Mouse (Mus musculus) limb, embryonic 10.5 days (tissue): ENCODE results near the gene Camta1. TPM values are rescaled to one million over a fixed set of nuclear protein-coding genes. Genes with fewer than 3 reads are reported as not detected.

Source experiments
- DNase-seq: peaks from one replicate; pipeline ENCODE4 v3.0.0-alpha.2; 2017; ENCODE audit warnings: low spot score
- H3K27ac ChIP-seq: fragments of 300-500 bp; sonication (generic); 2 replicates; pipeline ENCODE4 v1.5.1; 2016; ENCODE audit warnings: mild to moderate bottlenecking
- H3K27me3 ChIP-seq: fragments of 300-500 bp; sonication (generic); 2 replicates; pipeline ENCODE4 v1.6.1; 2016; ENCODE audit warnings: low read depth, mild to moderate bottlenecking; ENCODE audit not compliant: poor library complexity, severe bottlenecking
- H3K36me3 ChIP-seq: fragments of 300-500 bp; sonication (generic); 2 replicates; pipeline ENCODE4 v1.6.1; 2016; ENCODE audit warnings: mild to moderate bottlenecking, moderate library complexity
- H3K4me1 ChIP-seq: fragments of 300-500 bp; sonication (generic); 2 replicates; pipeline ENCODE4 v1.6.1; 2016
- H3K4me3 ChIP-seq: fragments of 300-500 bp; sonication (generic); 2 replicates; pipeline ENCODE4 v1.5.1; 2016; ENCODE audit warnings: mild to moderate bottlenecking, moderate library complexity
- H3K9me3 ChIP-seq: fragments of 300-500 bp; sonication (generic); replicated peaks from 2 replicates; pipeline ENCODE4 v1.6.1; 2016; ENCODE audit warnings: mild to moderate bottlenecking
- WGBS: fragments of 180-500 bp; shearing (Covaris S2); methylation state at CpG from one replicate; pipeline ENCODE4 v1.1.7; 2016; 5-methylcytosine and 5-hydroxymethylcytosine counted together
- polyA plus RNA-seq: library from polyadenylated mRNA; unstranded; fragments of >200 nt; fragmentation: Nextera tagmentation; extraction: Ambion mirVana; gene quantifications from 2 replicates; pipeline ENCODE4 v1.2.1, GENCODE M21; 2016

Camta1 gene
- polyA plus RNA-seq, 1 experiment from 2014 or later: 102 TPM

GRCm38 (mm10) chr4:151305761-151306160 lies 555.9 kb downstream of the Camta1 start:
- 88% methylated on average over 6 of the region's 6 CpGs for WGBS
- no peak for DNase-seq
- Histone ChIP-seq H3K4me1 (peaks cover 18% of the 10 kb centered on the region), H3K27ac (no peak overlapping the region), H3K4me3 (no peak overlapping the region), H3K27me3 (peaks cover 13% of the 10 kb centered on the region), H3K36me3 (no peaks in the 10 kb centered on the region), H3K9me3 (no peaks in the 10 kb centered on the region)

DNA sequence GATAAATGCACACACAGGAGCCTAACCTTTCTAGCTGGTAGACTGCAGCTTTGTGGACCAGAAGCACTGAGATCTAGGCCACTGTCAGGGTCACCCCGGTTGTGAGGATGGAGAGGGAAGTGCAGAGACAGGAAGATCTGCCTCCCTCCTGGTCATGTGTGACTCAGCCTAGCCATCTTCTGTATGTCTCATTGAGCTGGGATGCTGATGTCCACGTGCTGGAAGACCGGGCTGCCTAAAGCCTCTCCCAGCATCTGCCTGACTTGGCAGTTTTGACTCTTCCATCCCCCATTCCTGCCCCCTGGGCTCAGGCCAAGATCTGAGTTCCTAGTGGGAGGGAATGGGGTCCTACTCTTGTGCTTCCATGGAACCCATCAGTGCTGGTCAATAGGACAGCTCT lies 557.7 kb downstream of the Camta1 start:
- H3K27ac ChIP-seq: no peak overlapping the region
- peaks cover 26% of the 10 kb centered on the region for H3K27me3 ChIP-seq
- no peak for DNase-seq
- H3K9me3 ChIP-seq: no peaks in the 10 kb centered on the region
- H3K36me3 ChIP-seq: no peaks in the 10 kb centered on the region
- H3K4me3 ChIP-seq: no peak overlapping the region
- 80% methylated on average over 3 of the region's 3 CpGs for WGBS
- peaks cover 14% of the 10 kb centered on the region for H3K4me1 ChIP-seq

DNA sequence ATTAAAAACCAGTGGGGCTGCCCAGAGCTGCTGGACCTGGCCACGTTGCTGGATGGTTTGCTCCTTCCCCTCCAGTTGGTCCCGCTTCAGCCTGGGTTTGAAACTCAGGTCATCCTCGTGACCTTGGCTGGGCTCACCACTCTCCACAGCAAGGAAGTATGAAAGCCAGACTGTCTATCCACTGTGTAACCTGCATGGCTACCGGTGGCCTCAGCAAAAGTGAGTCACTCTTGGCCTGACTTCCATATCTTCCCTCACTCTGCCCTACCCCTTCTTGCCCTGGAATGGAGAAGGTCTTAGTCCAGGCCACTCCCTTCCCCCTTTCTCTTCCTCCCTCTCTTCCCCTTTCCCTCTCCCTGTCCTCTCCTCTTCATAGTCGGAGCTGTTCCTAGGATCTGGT lies 558.2 kb downstream of the Camta1 start:
- Histone ChIP-seq H3K9me3 (no peaks in the 10 kb centered on the region), H3K4me1 (peaks cover 14% of the 10 kb centered on the region), H3K27me3 (peaks cover 26% of the 10 kb centered on the region), H3K27ac (no peak overlapping the region), H3K36me3 (no peaks in the 10 kb centered on the region), H3K4me3 (no peak overlapping the region)
- WGBS: 79% methylated on average over 5 of the region's 5 CpGs
- no peak for DNase-seq

GRCm38 (mm10) chr4:151302195-151303126 lies 559.2 kb downstream of the Camta1 start:
- Histone ChIP-seq H3K4me1 (peaks cover 14% of the 10 kb centered on the region), H3K4me3 (no peak overlapping the region), H3K9me3 (no peaks in the 10 kb centered on the region), H3K36me3 (no peaks in the 10 kb centered on the region), H3K27ac (no peak overlapping the region), H3K27me3 (peaks cover 26% of the 10 kb centered on the region)
- 56% methylated on average over 11 of the region's 11 CpGs for WGBS
- peak; percentile 72 for DNase-seq

DNA sequence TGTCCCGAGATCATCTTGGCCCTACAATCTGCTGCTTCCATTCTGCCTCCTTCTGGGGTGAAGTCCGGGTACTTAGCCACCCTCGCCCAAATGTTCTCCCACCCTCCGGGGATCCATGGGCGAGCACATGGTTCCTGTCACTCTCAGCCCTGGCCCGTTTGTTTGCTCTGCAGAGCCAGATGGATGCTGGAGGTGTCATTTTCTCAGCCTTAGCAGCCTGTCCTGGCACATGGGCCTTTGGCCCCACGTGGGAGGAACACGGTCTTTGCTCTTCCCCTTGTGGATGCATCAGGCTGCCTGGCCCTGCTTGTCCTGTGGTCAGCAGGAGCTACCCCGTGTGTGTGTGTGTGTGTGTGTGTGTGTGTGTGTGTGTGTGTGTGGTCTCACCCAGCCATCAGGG lies 560.3 kb downstream of the Camta1 start:
- Histone ChIP-seq H3K4me3 (no peak overlapping the region), H3K4me1 (peaks cover 14% of the 10 kb centered on the region), H3K36me3 (no peaks in the 10 kb centered on the region), H3K27ac (no peak overlapping the region), H3K27me3 (peaks cover 26% of the 10 kb centered on the region), H3K9me3 (no peaks in the 10 kb centered on the region)
- no peak for DNase-seq
- WGBS: 35% methylated on average over 9 of the region's 9 CpGs

DNA sequence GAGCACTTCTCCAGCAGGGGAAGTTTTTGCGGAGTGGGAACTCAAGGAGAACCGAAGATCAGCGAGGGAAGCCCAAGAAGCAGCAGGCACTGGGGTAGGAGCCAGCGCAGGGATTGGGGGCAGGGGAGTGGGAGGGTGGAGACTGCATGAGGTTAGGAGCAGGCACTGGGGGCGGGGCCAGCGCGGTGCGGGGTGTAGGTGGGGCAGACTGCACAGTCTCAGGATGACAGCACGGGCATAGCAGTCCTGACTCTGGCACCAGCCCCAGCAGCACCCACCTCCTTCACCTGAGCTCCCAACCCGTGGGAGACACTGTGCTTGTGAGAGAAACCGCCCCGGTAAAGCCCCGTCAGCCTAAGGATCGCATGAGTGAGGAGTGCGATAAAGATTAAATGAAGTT lies 561.0 kb downstream of the Camta1 start:
- DNase-seq: no peak

GRCm38 (mm10) chr4:151295515-151296203 lies 566.0 kb downstream of the Camta1 start:
- Histone ChIP-seq H3K27ac (no peak overlapping the region), H3K4me1 (peaks cover 6% of the 10 kb centered on the region; the same call in 1 of the 2 replicates), H3K36me3 (no peaks in the 10 kb centered on the region), H3K4me3 (no peak overlapping the region), H3K27me3 (peaks cover 12% of the 10 kb centered on the region), H3K9me3 (no peaks in the 10 kb centered on the region)
- no peak for DNase-seq
- 88% methylated on average over 13 of the region's 13 CpGs for WGBS

More for the DNA sequence above, 561.0 kb downstream of the Camta1 start:
- Histone ChIP-seq H3K27me3 (peaks cover 26% of the 10 kb centered on the region), H3K36me3 (no peaks in the 10 kb centered on the region), H3K9me3 (no peaks in the 10 kb centered on the region), H3K4me1 (peaks cover 14% of the 10 kb centered on the region), H3K27ac (no peak overlapping the region), H3K4me3 (no peak overlapping the region)
- 17% methylated on average over 15 of the region's 15 CpGs for WGBS

- Histone ChIP-seq H3K4me1 (no peaks in the 10 kb centered on the region), H3K9me3 (no peaks in the 10 kb centered on the region), H3K27me3 (no peaks in the 10 kb centered on the region), H3K27ac (no peak overlapping the region), H3K4me3 (no peak overlapping the region), H3K36me3 (no peaks in the 10 kb centered on the region)
- DNase-seq: peak; percentile 69
- 71% methylated on average over 6 of the region's 6 CpGs for WGBS
These were observed 572.6 kb downstream of the Camta1 start for GRCm38 (mm10) chr4:151288893-151289585.

GRCm38 (mm10) chr4:151285905-151286445 lies 575.7 kb downstream of the Camta1 start:
- H3K27me3 ChIP-seq: no peaks in the 10 kb centered on the region
- no peak for DNase-seq
- H3K9me3 ChIP-seq: no peaks in the 10 kb centered on the region
- H3K36me3 ChIP-seq: no peaks in the 10 kb centered on the region
- no peak overlapping the region for H3K4me3 ChIP-seq
- no peak overlapping the region for H3K27ac ChIP-seq
- WGBS: 78% methylated on average over 12 of the region's 12 CpGs
- H3K4me1 ChIP-seq: no peaks in the 10 kb centered on the region

DNA sequence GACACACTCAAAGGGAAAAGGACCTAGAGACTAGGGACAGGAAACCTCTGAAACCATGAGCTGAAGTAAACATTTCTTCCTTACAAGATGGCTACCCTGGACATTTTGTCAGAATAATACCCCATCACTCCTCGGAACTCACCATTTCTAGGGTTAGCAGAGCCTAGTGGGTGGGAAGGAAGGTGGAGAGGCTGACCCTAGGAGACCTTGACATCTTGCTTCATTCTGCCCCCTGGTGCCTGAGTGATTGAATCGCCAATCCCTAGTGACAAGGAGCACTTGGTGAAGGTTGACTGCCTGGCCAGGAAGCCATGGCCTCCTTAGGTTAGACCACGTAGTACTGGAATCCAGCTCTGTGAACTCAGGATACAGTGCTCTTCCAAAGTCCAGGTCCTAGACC lies 576.2 kb downstream of the Camta1 start:
- Histone ChIP-seq H3K4me3 (no peak overlapping the region), H3K9me3 (no peaks in the 10 kb centered on the region), H3K27ac (no peak overlapping the region), H3K36me3 (no peaks in the 10 kb centered on the region), H3K4me1 (no peaks in the 10 kb centered on the region), H3K27me3 (no peaks in the 10 kb centered on the region)
- DNase-seq: no peak
- 76% methylated on average over 3 of the region's 3 CpGs for WGBS

GRCm38 (mm10) chr4:151283092-151283741 lies 578.5 kb downstream of the Camta1 start:
- Histone ChIP-seq H3K27ac (no peak overlapping the region), H3K4me3 (no peak overlapping the region), H3K27me3 (no peaks in the 10 kb centered on the region), H3K36me3 (no peaks in the 10 kb centered on the region), H3K4me1 (no peaks in the 10 kb centered on the region), H3K9me3 (no peaks in the 10 kb centered on the region)
- DNase-seq: peak; percentile 67
- WGBS: 34% methylated on average over 16 of the region's 16 CpGs

DNA sequence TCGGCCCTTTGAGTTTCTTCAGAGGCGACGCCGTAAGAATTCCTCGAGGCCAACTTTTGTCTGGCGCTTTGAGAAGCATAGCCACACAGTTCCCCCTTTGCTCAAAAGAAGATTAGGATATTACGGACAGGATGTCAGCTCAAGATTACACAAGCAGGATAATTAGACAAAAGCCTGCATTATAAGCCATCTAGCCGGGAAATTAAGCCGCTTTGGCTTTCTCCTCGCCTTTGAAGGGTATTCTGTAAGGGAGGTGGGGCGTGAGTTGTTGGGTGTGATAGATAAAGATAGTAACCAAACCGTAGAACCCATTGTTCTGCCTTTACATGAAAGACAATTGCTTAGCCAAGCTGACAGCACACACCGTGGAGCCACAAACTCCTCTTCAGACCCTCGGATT lies 579.6 kb downstream of the Camta1 start:
- Histone ChIP-seq H3K4me3 (no peak overlapping the region), H3K9me3 (no peaks in the 10 kb centered on the region), H3K4me1 (no peaks in the 10 kb centered on the region), H3K27ac (no peak overlapping the region), H3K36me3 (no peaks in the 10 kb centered on the region), H3K27me3 (no peaks in the 10 kb centered on the region)
- DNase-seq: no peak
- WGBS: 87% methylated on average over 14 of the region's 14 CpGs
